Mouse (Mus musculus) embryo, embryonic 11 days (tissue): ENCODE measurements around the gene Duox2.
"Not testable (repeated sequence)": the region's sequence is repeated elsewhere in the genome, so short reads cannot be mapped to it uniquely, and the experiment has no call there.

Source experiments
- DNase-seq: peaks from one replicate; pipeline ENCODE4 v3.0.0-alpha.2; 2015

Gene Duox2

GRCm38 (mm10) chr2:122298096-122298499 is at the start of gene Duox2:
TSS of gene Duox2 (minus strand) at chr2:122298449.
- no peak for DNase-seq

- no peak for DNase-seq
Observed at GRCm38 (mm10) chr2:122347257-122347656, 49.0 kb upstream of the Duox2 start.

- DNase-seq = not testable (repeated sequence)
Observed at GRCm38 (mm10) chr2:122346164-122346563, 47.9 kb upstream of the Duox2 start.

- DNase-seq = no peak
Observed at GRCm38 (mm10) chr2:122345106-122345893, 47.1 kb upstream of the Duox2 start.

GRCm38 (mm10) chr2:122337291-122337690 is 39.0 kb upstream of the Duox2 start:
- DNase-seq = no peak

- DNase-seq = no peak
Observed at GRCm38 (mm10) chr2:122334170-122334569, 35.9 kb upstream of the Duox2 start.

- no peak for DNase-seq
Observed at GRCm38 (mm10) chr2:122332222-122332621, 34.0 kb upstream of the Duox2 start.

GRCm38 (mm10) chr2:122330317-122330716 is 32.1 kb upstream of the Duox2 start:
- not testable (repeated sequence) for DNase-seq

- no peak for DNase-seq
Observed at GRCm38 (mm10) chr2:122327986-122328385, 29.7 kb upstream of the Duox2 start.

- DNase-seq = no peak
Observed at GRCm38 (mm10) chr2:122325361-122325760, 27.1 kb upstream of the Duox2 start.

GRCm38 (mm10) chr2:122324586-122324985 is 26.3 kb upstream of the Duox2 start:
- DNase-seq = no peak

GRCm38 (mm10) chr2:122323960-122324359 is 25.7 kb upstream of the Duox2 start:
- no peak for DNase-seq

GRCm38 (mm10) chr2:122317384-122317783 is 19.1 kb upstream of the Duox2 start:
- no peak for DNase-seq

- no peak for DNase-seq
Observed at GRCm38 (mm10) chr2:122315372-122315771, 17.1 kb upstream of the Duox2 start, which contains the start of gene Duox1. TSS of gene Duox1 (plus strand) at chr2:122315672.

- DNase-seq = no peak
Observed at GRCm38 (mm10) chr2:122313536-122313935, 15.3 kb upstream of the Duox2 start, which contains the start of gene Duoxa1. TSS of gene Duoxa1 (minus strand) at chr2:122313730.

- DNase-seq = peak; percentile 82
Observed at GRCm38 (mm10) chr2:122312722-122313417, 14.6 kb upstream of the Duox2 start.

GRCm38 (mm10) chr2:122311561-122311960 is 13.3 kb upstream of the Duox2 start:
- no peak for DNase-seq

- no peak for DNase-seq
Observed at GRCm38 (mm10) chr2:122309647-122310046, 11.4 kb upstream of the Duox2 start.

GRCm38 (mm10) chr2:122306184-122306583 is 7.9 kb upstream of the Duox2 start:
- DNase-seq = no peak

- DNase-seq = no peak
Observed at GRCm38 (mm10) chr2:122305097-122305892, 7.0 kb upstream of the Duox2 start.

- DNase-seq = no peak
Observed at GRCm38 (mm10) chr2:122304544-122304943, 6.3 kb upstream of the Duox2 start.

- DNase-seq = peak; percentile 77
Observed at GRCm38 (mm10) chr2:122302574-122303241, 4.5 kb upstream of the Duox2 start.
